Mouse (Mus musculus) kidney, postnatal 0 days (tissue): ENCODE measurements around the gene Rnf216. TPM values are rescaled to one million over a fixed set of nuclear protein-coding genes. Genes with fewer than 3 reads are reported as not detected.

Experiments used
- ATAC-seq: fragments of 200-750 bp; cut with Nextera tagmentation; replicated peaks from 2 replicates; pipeline ENCODE4 v1.8.0; 2017; ENCODE audit warnings: low read depth, moderate number of reproducible peaks, moderate TSS enrichment, moderate library complexity; ENCODE audit not compliant: low FRiP score
- DNase-seq: peaks from one replicate; pipeline ENCODE4 v3.0.0-alpha.2; 2016; ENCODE audit warnings: low spot score
- H3K27ac ChIP-seq: fragments of 300-500 bp; sonication (generic); 2 replicates; pipeline ENCODE4 v1.5.1; 2014; ENCODE audit warnings: mild to moderate bottlenecking
- H3K27me3 ChIP-seq: fragments of 300-500 bp; sonication (generic); 2 replicates; pipeline ENCODE4 v1.6.1; 2014; ENCODE audit warnings: low read length, mixed read lengths; ENCODE audit not compliant: insufficient read depth
- H3K36me3 ChIP-seq: fragments of 300-500 bp; sonication (generic); 2 replicates; pipeline ENCODE4 v1.6.1; 2014; ENCODE audit warnings: low read length, mixed read lengths; ENCODE audit not compliant: insufficient read depth
- H3K4me1 ChIP-seq: fragments of 300-500 bp; sonication (generic); replicated peaks from 2 replicates; pipeline ENCODE4 v1.6.1; 2014; ENCODE audit warnings: antibody characterized with exemption, low read length, mixed read lengths; ENCODE audit not compliant: insufficient read depth
- H3K4me2 ChIP-seq: fragments of 300-500 bp; sonication (generic); 2 replicates; pipeline ENCODE4 v1.6.1; 2014; ENCODE audit warnings: mild to moderate bottlenecking, low read length, moderate library complexity, mixed read lengths
- H3K4me3 ChIP-seq: fragments of 300-500 bp; sonication (generic); replicated peaks from 2 replicates; pipeline ENCODE4 v1.5.1; 2014; ENCODE audit warnings: low read depth, low read length
- H3K9ac ChIP-seq: fragments of 300-500 bp; sonication (generic); 2 replicates; pipeline ENCODE4 v1.6.1; 2014; ENCODE audit warnings: low read depth, low read length
- H3K9me3 ChIP-seq: fragments of 300-500 bp; sonication (generic); replicated peaks from 2 replicates; pipeline ENCODE4 v1.6.1; 2016; ENCODE audit warnings: low read length, inconsistent platforms, mixed read lengths
- CTCF ChIP-seq: IDR thresholded peaks from 2 replicates; pipeline ENCODE4 v1.5.1; 2016; ENCODE audit warnings: antibody characterized with exemption, low read depth, mild to moderate bottlenecking, moderate library complexity
- WGBS: fragments of 180-500 bp; shearing (Covaris S2); extraction: QIAGEN DNeasy Blood & Tissue Kit; methylation state at CpG from one replicate; pipeline ENCODE4 v1.1.7; 2014; 5-methylcytosine and 5-hydroxymethylcytosine counted together
- polyA plus RNA-seq: library from polyadenylated mRNA; unstranded; fragments of >200 nt; fragmentation: Nextera tagmentation; extraction: Ambion mirVana; gene quantifications from 2 replicates; pipeline ENCODE4 v1.2.1, GENCODE M21; 2015

Rnf216 gene
- polyA plus RNA-seq, 1 experiment from 2014 or later: 29.9 TPM

DNA sequence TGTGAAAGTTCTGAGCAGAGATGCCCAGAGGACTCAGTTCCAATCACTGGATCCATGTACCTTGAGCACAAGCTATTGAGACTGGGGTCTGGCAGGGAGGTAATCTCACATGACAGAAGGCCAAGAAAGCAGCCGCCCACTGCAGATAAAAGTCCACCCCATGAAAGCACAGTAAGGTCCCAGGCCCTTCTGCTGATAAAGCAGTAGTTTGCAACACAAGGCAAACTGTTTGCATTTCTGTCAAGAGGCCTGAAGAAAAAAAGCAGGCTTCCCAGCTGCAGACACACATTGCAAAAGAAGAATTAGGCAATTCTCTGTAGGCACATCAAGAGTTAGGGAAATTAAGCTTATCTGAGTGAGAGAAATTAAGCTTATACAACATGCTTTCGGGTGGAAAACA is 54.6 kb downstream of the Rnf216 start:
- Histone ChIP-seq H3K27ac (0 out of 2 replicates have a peak overlapping the region, but pooled peaks have one; percentile 25), H3K4me3 (no peak overlapping the region), H3K36me3 (peaks cover 23% of the 10 kb centered on the region; the same call in 1 of the 2 replicates), H3K9me3 (no peaks in the 10 kb centered on the region), H3K4me1 (no peaks in the 10 kb centered on the region), H3K9ac (no peak overlapping the region), H3K4me2 (no peak overlapping the region), H3K27me3 (no peaks in the 10 kb centered on the region)
- WGBS: 69% methylated on average over 2 of the region's 2 CpGs
- ATAC-seq: no peak
- no peak for DNase-seq
- TF ChIP-seq CTCF: no peak

DNA sequence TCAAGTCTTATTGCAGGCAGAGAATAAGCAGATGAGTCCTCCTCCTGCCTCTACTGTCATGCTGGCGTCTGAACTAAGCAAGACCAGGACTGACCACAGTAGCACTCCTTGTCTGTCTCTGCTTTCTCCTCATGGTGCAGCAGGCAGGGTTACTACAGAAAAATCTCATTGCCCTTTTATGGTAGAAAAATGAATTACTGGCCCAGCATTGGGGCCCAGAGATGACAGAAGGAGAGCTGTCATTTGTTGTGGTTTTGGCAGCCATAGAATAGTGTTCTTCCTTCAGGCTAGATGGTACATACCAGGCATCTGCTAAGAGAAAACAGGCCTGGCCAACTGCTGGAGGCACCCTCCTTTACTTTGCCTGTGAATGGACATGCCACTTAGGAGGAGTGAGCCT is 55.0 kb downstream of the Rnf216 start:
- no peak for ATAC-seq
- Histone ChIP-seq H3K27me3 (no peaks in the 10 kb centered on the region), H3K4me3 (no peak overlapping the region), H3K36me3 (0 out of 2 replicates have a peak, but pooled peaks cover 19% of the 10 kb centered on the region), H3K9ac (no peak overlapping the region), H3K27ac (no peak overlapping the region), H3K4me2 (no peak overlapping the region), H3K4me1 (no peaks in the 10 kb centered on the region), H3K9me3 (no peaks in the 10 kb centered on the region)
- no peak for DNase-seq
- 80% methylated on average over 1 of the region's 1 CpGs for WGBS
- no peak for TF ChIP-seq CTCF

DNA sequence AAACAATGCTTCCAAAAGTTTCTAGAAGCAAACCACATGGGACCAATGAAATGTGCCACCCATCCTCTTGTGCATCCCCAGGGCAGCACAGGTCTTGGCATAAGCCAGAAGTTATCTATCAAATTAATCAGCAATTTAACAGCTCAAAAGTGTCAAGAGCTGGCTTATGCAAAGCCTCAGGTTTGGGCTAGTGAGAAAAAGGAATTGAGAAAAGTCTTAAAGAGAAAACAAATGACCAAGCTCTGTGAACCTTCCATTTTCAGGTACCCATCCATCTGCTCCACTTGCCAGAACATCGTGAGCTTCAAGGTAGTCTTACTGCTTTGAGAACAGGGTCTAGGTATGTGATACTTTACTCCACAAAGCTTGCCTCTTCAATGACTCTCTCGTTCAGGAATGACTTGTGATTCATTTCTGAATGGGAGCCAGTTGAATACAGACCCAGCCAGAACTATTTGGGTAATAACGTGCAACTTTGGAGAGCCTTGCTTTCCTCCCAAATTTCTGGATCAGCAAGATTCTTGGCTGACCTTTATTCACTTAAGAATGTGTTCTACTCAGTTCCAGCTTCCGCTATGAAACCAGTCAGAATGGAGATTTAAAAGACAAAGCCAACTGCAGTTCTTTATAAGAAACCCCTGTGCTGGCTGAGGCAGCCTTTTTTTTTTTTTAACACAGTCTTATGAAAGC is 56.5 kb downstream of the Rnf216 start:
- ATAC-seq (no peak), DNase-seq (peak; percentile 82)

DNA sequence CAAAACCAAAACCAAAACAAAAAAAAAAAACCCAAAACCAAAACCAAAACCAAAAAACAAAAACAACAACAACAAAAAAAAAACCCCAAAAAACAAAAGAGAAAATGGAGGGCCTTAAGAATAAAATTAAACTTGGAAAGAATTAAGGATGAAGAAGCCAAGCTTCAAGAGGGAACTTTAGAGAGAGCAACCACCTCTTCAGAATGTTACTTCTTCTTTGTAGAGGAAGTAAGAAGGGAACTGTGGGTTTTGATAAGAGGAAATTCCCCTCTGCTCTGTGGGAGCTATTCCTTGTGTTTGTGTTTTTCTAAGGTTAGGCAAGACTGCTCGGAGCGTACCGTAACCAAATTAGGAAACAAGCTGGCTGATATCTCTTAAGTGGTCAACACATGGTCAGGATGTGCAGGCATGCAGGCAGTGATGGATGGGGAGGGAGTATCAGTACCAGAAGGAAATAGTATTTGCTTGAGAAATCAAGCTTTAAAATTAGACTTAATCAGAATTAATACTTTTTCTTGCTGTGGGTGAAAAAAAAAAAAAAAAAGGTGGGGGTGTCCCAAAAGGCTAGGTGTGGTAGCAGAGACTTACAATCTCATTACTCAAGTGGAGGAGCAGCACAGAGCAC is 57.2 kb downstream of the Rnf216 start:
- Histone ChIP-seq H3K4me2 (no peak overlapping the region), H3K4me1 (no peaks in the 10 kb centered on the region; the same call in 1 of the 2 replicates), H3K9me3 (no peaks in the 10 kb centered on the region), H3K27me3 (no peaks in the 10 kb centered on the region), H3K36me3 (0 out of 2 replicates have a peak, but pooled peaks cover 19% of the 10 kb centered on the region), H3K4me3 (no peak overlapping the region), H3K9ac (no peak overlapping the region), H3K27ac (peak overlapping the region; percentile 20; the same call in 1 of the 2 replicates)
- ATAC-seq: no peak
- WGBS: 30% methylated on average over 3 of the region's 3 CpGs
- TF ChIP-seq CTCF: no peak
- DNase-seq: peak; percentile 67

More for the DNA sequence above, 56.5 kb downstream of the Rnf216 start:
- no peaks in the 10 kb centered on the region for H3K4me1 ChIP-seq
- H3K4me2 ChIP-seq: no peak overlapping the region
- no peak overlapping the region for H3K4me3 ChIP-seq
- WGBS: 63% methylated on average over 4 of the region's 4 CpGs
- no peaks in the 10 kb centered on the region for H3K27me3 ChIP-seq
- H3K27ac ChIP-seq: peak overlapping the region; percentile 20; the same call in 1 of the 2 replicates
- H3K36me3 ChIP-seq: 0 out of 2 replicates have a peak, but pooled peaks cover 19% of the 10 kb centered on the region
- TF ChIP-seq CTCF: no peak
- H3K9ac ChIP-seq: no peak overlapping the region
- no peaks in the 10 kb centered on the region for H3K9me3 ChIP-seq

DNA sequence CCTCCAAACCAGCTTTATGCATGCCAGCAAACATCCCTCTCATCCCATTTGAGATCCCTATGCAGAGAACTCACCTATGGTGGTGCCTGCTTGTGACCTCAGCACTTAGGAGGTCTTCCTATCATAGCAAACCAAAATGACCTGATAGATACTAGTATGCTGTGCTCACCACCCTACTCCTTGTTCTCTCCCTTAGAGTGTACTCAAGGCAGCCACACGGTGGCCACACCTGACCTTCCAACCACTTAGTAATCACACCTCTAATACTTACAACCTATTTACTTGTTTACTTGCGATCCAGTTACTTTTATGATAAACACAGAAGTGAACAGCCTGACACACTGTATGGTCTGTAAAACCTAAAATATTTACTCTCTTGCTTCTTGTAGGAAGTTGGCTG is 58.1 kb downstream of the Rnf216 start:
- ATAC-seq (no peak), DNase-seq (no peak)
- WGBS: 81% methylated on average over 2 of the region's 2 CpGs
- Histone ChIP-seq H3K4me1 (peaks cover 6% of the 10 kb centered on the region; the same call in 1 of the 2 replicates), H3K4me2 (no peak overlapping the region), H3K27ac (no peak overlapping the region), H3K4me3 (no peak overlapping the region), H3K36me3 (0 out of 2 replicates have a peak, but pooled peaks cover 16% of the 10 kb centered on the region), H3K9ac (no peak overlapping the region), H3K9me3 (no peaks in the 10 kb centered on the region), H3K27me3 (no peaks in the 10 kb centered on the region)
- TF ChIP-seq CTCF: no peak

DNA sequence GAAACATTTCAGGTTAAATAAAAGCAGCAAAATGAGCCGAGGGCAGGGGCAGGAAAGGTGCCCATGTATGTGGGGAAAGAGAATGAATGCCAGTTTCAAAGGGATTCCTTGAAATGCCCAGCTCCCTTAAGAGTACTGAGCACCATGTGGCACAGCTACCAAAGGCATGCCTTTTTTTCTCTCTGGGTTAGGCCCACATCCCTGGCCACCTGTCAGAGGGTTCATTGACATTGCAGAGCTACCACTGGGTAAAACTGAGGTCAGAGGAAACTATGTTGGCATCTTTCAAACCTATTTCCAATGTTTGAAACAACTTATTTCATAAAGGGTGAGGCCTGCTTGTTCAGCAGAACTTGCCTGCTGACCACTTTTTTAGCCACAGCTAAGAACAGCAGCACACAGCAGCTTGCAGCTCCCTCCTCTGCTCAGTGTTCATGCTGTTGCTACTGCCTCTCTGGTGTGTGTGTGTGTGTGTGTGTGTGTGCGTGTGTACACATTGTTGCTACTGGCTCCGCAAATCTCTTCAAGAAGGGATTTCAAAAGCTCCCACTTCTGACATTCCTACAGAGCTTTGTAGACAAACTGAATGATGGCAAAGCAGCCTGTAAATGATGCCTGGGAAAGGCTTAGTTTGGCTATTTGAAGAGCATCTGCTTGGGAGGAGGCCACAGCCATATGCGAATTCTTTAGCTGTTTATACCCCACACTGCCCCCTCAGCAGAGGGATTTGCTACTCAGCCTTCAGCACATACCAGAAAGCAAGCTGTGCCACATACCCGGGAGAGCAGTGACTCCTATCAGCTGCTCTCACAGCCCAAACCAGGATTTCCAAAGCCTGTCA is 59.4 kb downstream of the Rnf216 start:
- Histone ChIP-seq H3K4me1 (peaks cover 8% of the 10 kb centered on the region; the same call in 1 of the 2 replicates), H3K36me3 (0 out of 2 replicates have a peak, but pooled peaks cover 6% of the 10 kb centered on the region), H3K27me3 (no peaks in the 10 kb centered on the region), H3K4me3 (no peak overlapping the region), H3K9me3 (no peaks in the 10 kb centered on the region), H3K9ac (no peak overlapping the region), H3K27ac (peak overlapping the region; percentile 20; the same call in 1 of the 2 replicates), H3K4me2 (no peak overlapping the region)
- no peak for TF ChIP-seq CTCF
- ATAC-seq: no peak
- WGBS: 66% methylated on average over 5 of the region's 5 CpGs
- DNase-seq: no peak
